Mouse (Mus musculus): ENCODE data around the gene Tspan10. TPM values are rescaled to one million over a fixed set of nuclear protein-coding genes. Genes with fewer than 3 reads are reported as not detected.
A peak's percentile ranks its signal among the peaks of the same experiment; 100 is the strongest.

Gene Tspan10
- polyA plus RNA-seq, 1 experiment from 2014 or later, result not detected

GRCm38 (mm10) chr11:120418592-120418991, 23.9 kb upstream of the Tspan10 start:
- no peaks in the 10 kb centered on the region for H3K4me1 ChIP-seq (replicated peaks; ENCODE audit: control insufficient read depth, insufficient read depth, low read length)
- H3K27ac ChIP-seq (ENCODE audit: low read depth, low read length), result no peak overlapping the region
- DNase-seq (ENCODE audit: low spot score), result no peak
- no peaks in the 10 kb centered on the region for H3K9me3 ChIP-seq (ENCODE audit: control insufficient read depth, low read length)
- H3K36me3 ChIP-seq (ENCODE audit: control insufficient read depth, insufficient read depth, low read length), result no peaks in the 10 kb centered on the region
- no peak for ATAC-seq (ENCODE audit: low FRiP score)
- no peaks in the 10 kb centered on the region for H3K27me3 ChIP-seq (ENCODE audit: control insufficient read depth, insufficient read depth, low read length)
- 100% methylated on average over 1 of the region's 1 CpGs for WGBS
- H3K4me3 ChIP-seq (ENCODE audit: low read depth, low read length), result no peak overlapping the region
- H3K4me2 ChIP-seq (replicated peaks; ENCODE audit: low read depth, low read length), result no peak overlapping the region
- H3K9ac ChIP-seq (ENCODE audit: low read depth, low read length), result no peak overlapping the region

- WGBS, result 93% methylated on average over 13 of the region's 13 CpGs
- H3K36me3 ChIP-seq (ENCODE audit: control insufficient read depth, insufficient read depth, low read length), result 0 out of 2 replicates have a peak, but pooled peaks cover 4% of the 10 kb centered on the region
Measured at GRCm38 (mm10) chr11:120422651-120423568, 19.5 kb upstream of the Tspan10 start.

GRCm38 (mm10) chr11:120423569-120424295, 18.7 kb upstream of the Tspan10 start:
- ATAC-seq (ENCODE audit: low FRiP score), result no peak
- WGBS, result 82% methylated on average over 9 of the region's 9 CpGs
- no peak overlapping the region for H3K4me2 ChIP-seq (replicated peaks; ENCODE audit: low read depth, low read length)
- no peaks in the 10 kb centered on the region for H3K4me1 ChIP-seq (replicated peaks; ENCODE audit: control insufficient read depth, insufficient read depth, low read length)
- DNase-seq (ENCODE audit: low spot score), result peak; percentile 84
- H3K27ac ChIP-seq (ENCODE audit: low read depth, low read length), result no peak overlapping the region
- no peak overlapping the region for H3K4me3 ChIP-seq (ENCODE audit: low read depth, low read length)
- H3K27me3 ChIP-seq (ENCODE audit: control insufficient read depth, insufficient read depth, low read length), result no peaks in the 10 kb centered on the region
- no peak overlapping the region for H3K9ac ChIP-seq (ENCODE audit: low read depth, low read length)
- H3K9me3 ChIP-seq (ENCODE audit: control insufficient read depth, low read length), result no peaks in the 10 kb centered on the region
- 0 out of 2 replicates have a peak, but pooled peaks cover 4% of the 10 kb centered on the region for H3K36me3 ChIP-seq (ENCODE audit: control insufficient read depth, insufficient read depth, low read length)

More at GRCm38 (mm10) chr11:120422651-120423568, 19.5 kb upstream of the Tspan10 start:
- Histone ChIP-seq H3K4me2 (replicated peaks; ENCODE audit: low read depth, low read length) (no peak overlapping the region), H3K27me3 (ENCODE audit: control insufficient read depth, insufficient read depth, low read length) (no peaks in the 10 kb centered on the region), H3K9me3 (ENCODE audit: control insufficient read depth, low read length) (no peaks in the 10 kb centered on the region), H3K4me1 (replicated peaks; ENCODE audit: control insufficient read depth, insufficient read depth, low read length) (no peaks in the 10 kb centered on the region), H3K4me3 (ENCODE audit: low read depth, low read length) (no peak overlapping the region), H3K9ac (ENCODE audit: low read depth, low read length) (no peak overlapping the region), H3K27ac (ENCODE audit: low read depth, low read length) (no peak overlapping the region)
- ATAC-seq (ENCODE audit: low FRiP score) (no peak), DNase-seq (ENCODE audit: low spot score) (no peak)

- no peak overlapping the region for H3K4me2 ChIP-seq (replicated peaks; ENCODE audit: low read depth, low read length)
- no peak for ATAC-seq (ENCODE audit: low FRiP score)
- H3K4me1 ChIP-seq (replicated peaks; ENCODE audit: control insufficient read depth, insufficient read depth, low read length), result no peaks in the 10 kb centered on the region
- H3K4me3 ChIP-seq (ENCODE audit: low read depth, low read length), result no peak overlapping the region
- WGBS, result 95% methylated on average over 3 of the region's 3 CpGs
- H3K9me3 ChIP-seq (ENCODE audit: control insufficient read depth, low read length), result no peaks in the 10 kb centered on the region
- H3K27ac ChIP-seq (ENCODE audit: low read depth, low read length), result no peak overlapping the region
- no peaks in the 10 kb centered on the region for H3K27me3 ChIP-seq (ENCODE audit: control insufficient read depth, insufficient read depth, low read length)
- H3K9ac ChIP-seq (ENCODE audit: low read depth, low read length), result no peak overlapping the region
- DNase-seq (ENCODE audit: low spot score), result no peak
- H3K36me3 ChIP-seq (ENCODE audit: control insufficient read depth, insufficient read depth, low read length), result 0 out of 2 replicates have a peak, but pooled peaks cover 4% of the 10 kb centered on the region
Measured at GRCm38 (mm10) chr11:120426727-120427126, 15.7 kb upstream of the Tspan10 start.

GRCm38 (mm10) chr11:120437152-120437856, 5.1 kb upstream of the Tspan10 start, which contains the start of gene Nploc4:
Gene Nploc4 (minus strand): TSS chr11:120437708.
- ATAC-seq (ENCODE audit: low FRiP score) (peak; percentile 87), DNase-seq (ENCODE audit: low spot score) (peak; percentile 95)
- Histone ChIP-seq H3K4me2 (replicated peaks; ENCODE audit: low read depth, low read length) (peak within 1 kb of the TSS; percentile 90), H3K36me3 (ENCODE audit: control insufficient read depth, insufficient read depth, low read length) (peaks cover 4% of the 10 kb centered on the region; the same call in 1 of the 2 replicates), H3K27ac (ENCODE audit: low read depth, low read length) (peak within 1 kb of the TSS; percentile 63), H3K9me3 (ENCODE audit: control insufficient read depth, low read length) (no peaks in the 10 kb centered on the region), H3K4me1 (replicated peaks; ENCODE audit: control insufficient read depth, insufficient read depth, low read length) (peaks cover 7% of the 10 kb centered on the region), H3K9ac (ENCODE audit: low read depth, low read length) (peak within 1 kb of the TSS; percentile 98), H3K27me3 (ENCODE audit: control insufficient read depth, insufficient read depth, low read length) (no peaks in the 10 kb centered on the region), H3K4me3 (ENCODE audit: low read depth, low read length) (peak within 1 kb of the TSS; percentile 94)
- WGBS, result under 1% methylated on average over 74 of the region's 77 CpGs

- no peak overlapping the region for H3K27ac ChIP-seq (ENCODE audit: low read depth, low read length)
Measured at GRCm38 (mm10) chr11:120437857-120438385, 4.5 kb upstream of the Tspan10 start.

GRCm38 (mm10) chr11:120442765-120443280, 379 bp downstream of the Tspan10 start:
- WGBS, result 89% methylated on average over 3 of the region's 3 CpGs
- Histone ChIP-seq H3K4me3 (ENCODE audit: low read depth, low read length) (no peak overlapping the region), H3K4me2 (replicated peaks; ENCODE audit: low read depth, low read length) (no peak overlapping the region), H3K9me3 (ENCODE audit: control insufficient read depth, low read length) (no peaks in the 10 kb centered on the region), H3K36me3 (ENCODE audit: control insufficient read depth, insufficient read depth, low read length) (no peaks in the 10 kb centered on the region), H3K27me3 (ENCODE audit: control insufficient read depth, insufficient read depth, low read length) (no peaks in the 10 kb centered on the region), H3K4me1 (replicated peaks; ENCODE audit: control insufficient read depth, insufficient read depth, low read length) (no peaks in the 10 kb centered on the region), H3K27ac (ENCODE audit: low read depth, low read length) (no peak overlapping the region), H3K9ac (ENCODE audit: low read depth, low read length) (no peak overlapping the region)
- ATAC-seq (ENCODE audit: low FRiP score), result no peak
- DNase-seq (ENCODE audit: low spot score), result no peak

More at GRCm38 (mm10) chr11:120437857-120438385, 4.5 kb upstream of the Tspan10 start:
- DNase-seq (ENCODE audit: low spot score) (no peak), ATAC-seq (ENCODE audit: low FRiP score) (no peak)
- Histone ChIP-seq H3K4me3 (ENCODE audit: low read depth, low read length) (peak overlapping the region; percentile 94), H3K27me3 (ENCODE audit: control insufficient read depth, insufficient read depth, low read length) (no peaks in the 10 kb centered on the region), H3K4me1 (replicated peaks; ENCODE audit: control insufficient read depth, insufficient read depth, low read length) (peaks cover 7% of the 10 kb centered on the region), H3K9me3 (ENCODE audit: control insufficient read depth, low read length) (no peaks in the 10 kb centered on the region), H3K9ac (ENCODE audit: low read depth, low read length) (peak overlapping the region; percentile 98; the same call in 1 of the 2 replicates), H3K4me2 (replicated peaks; ENCODE audit: low read depth, low read length) (peak overlapping the region; percentile 90; the same call in 1 of the 2 replicates), H3K36me3 (ENCODE audit: control insufficient read depth, insufficient read depth, low read length) (no peaks in the 10 kb centered on the region; the same call in 1 of the 2 replicates)
- WGBS, result 31% methylated on average over 12 of the region's 12 CpGs

- 69% methylated on average over 6 of the region's 6 CpGs for WGBS
- no peak overlapping the region for H3K4me2 ChIP-seq (replicated peaks; ENCODE audit: low read depth, low read length)
- DNase-seq (ENCODE audit: low spot score), result no peak
- no peaks in the 10 kb centered on the region for H3K9me3 ChIP-seq (ENCODE audit: control insufficient read depth, low read length)
- H3K9ac ChIP-seq (ENCODE audit: low read depth, low read length), result no peak overlapping the region
- no peaks in the 10 kb centered on the region for H3K4me1 ChIP-seq (replicated peaks; ENCODE audit: control insufficient read depth, insufficient read depth, low read length)
- ATAC-seq (ENCODE audit: low FRiP score), result no peak
- no peaks in the 10 kb centered on the region for H3K36me3 ChIP-seq (ENCODE audit: control insufficient read depth, insufficient read depth, low read length)
- no peak overlapping the region for H3K27ac ChIP-seq (ENCODE audit: low read depth, low read length)
- no peak overlapping the region for H3K4me3 ChIP-seq (ENCODE audit: low read depth, low read length)
- no peaks in the 10 kb centered on the region for H3K27me3 ChIP-seq (ENCODE audit: control insufficient read depth, insufficient read depth, low read length)
Measured at GRCm38 (mm10) chr11:120444106-120444505, 1.7 kb downstream of the Tspan10 start.
